Mouse (Mus musculus): ENCODE measurements around the gene Rbbp9.

- no peak for TF ChIP-seq CTCF (IDR thresholded peaks at IDR 0.05; ENCODE audit: borderline replicate concordance, insufficient read depth, low read depth, low read length)
- no peak for TF ChIP-seq POLR2A (IDR thresholded peaks at IDR 0.05; ENCODE audit: borderline replicate concordance, insufficient read depth, low read length)
Observed at GRCm38 (mm10) chr2:144519772-144520171, 30.9 kb downstream of the Rbbp9 start.
